12 mouse cellular contexts compared by ENCODE assay signal in the genomic region with DNA sequence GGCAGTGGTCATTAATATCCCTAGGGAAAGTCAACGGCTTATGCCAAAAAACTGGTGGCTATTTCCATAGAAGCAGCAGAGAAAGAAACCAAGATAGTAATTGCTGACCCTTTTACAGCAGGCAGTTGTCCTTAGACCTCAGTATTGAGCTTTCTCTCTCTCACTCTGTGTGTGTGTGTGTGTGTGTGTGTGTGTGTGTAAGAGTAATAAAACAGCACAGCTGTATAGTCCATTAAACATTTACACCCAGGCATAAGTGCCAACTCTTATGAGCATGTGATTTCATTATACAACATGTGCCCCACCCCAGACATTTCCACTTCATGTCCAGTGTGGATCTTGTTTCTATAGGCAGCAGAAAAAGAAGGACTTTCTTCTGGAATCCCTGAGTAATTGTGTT.
A peak's percentile ranks its signal among the peaks of the same experiment; 100 is the strongest.
DNase-seq lines count a peak whose midpoint lies in the region; ATAC-seq lines count a peak whose summit lies in the region.
"Had no signal": no experiment of that assay in that cellular context is flagged by ENCODE, and none has a peak within 500 bp of the region (broad histone marks: within the 10 kb centered on the region; RNA-seq: fewer than 3 reads in every experiment).

No protein-coding gene starts in this region.

- H3K4me2 ChIP-seq in hindbrain, embryonic 16.5 days (ENCODE audit: low read length): no peak overlapping the region
- no peak overlapping the region for H3K4me2 ChIP-seq in hindbrain, embryonic 12.5 days (replicated peaks)
- no peak overlapping the region for H3K4me2 ChIP-seq in neural tube, embryonic 12.5 days (replicated peaks)
- H3K4me2 ChIP-seq in midbrain, embryonic 14.5 days (ENCODE audit: low read length): no peak overlapping the region
- H3K4me2 ChIP-seq: liver, embryonic 11.5 days had no signal

- no peaks in the 10 kb centered on the region for H3K27me3 ChIP-seq in hindbrain, embryonic 16.5 days (replicated peaks; ENCODE audit: control insufficient read depth, insufficient read depth, low read length)
- no peaks in the 10 kb centered on the region for H3K27me3 ChIP-seq in hindbrain, embryonic 12.5 days
- H3K27me3 ChIP-seq in neural tube, embryonic 12.5 days (replicated peaks): no peaks in the 10 kb centered on the region
- no peaks in the 10 kb centered on the region for H3K27me3 ChIP-seq in midbrain, embryonic 14.5 days (ENCODE audit: control insufficient read depth, insufficient read depth, low read length)
- H3K27me3 ChIP-seq: CH12.LX had no signal

- no peak for DNase-seq in neural tube, embryonic 10.5 days (ENCODE audit: extremely low spot score, low spot score)
- DNase-seq in midbrain, embryonic 14.5 days: peak; percentile 23
- no peak for DNase-seq in testis, postnatal 14 days (ENCODE audit: low spot score)
- DNase-seq in layer of hippocampus, adult 9-10 months (ENCODE audit: low spot score): no peak
- DNase-seq: cerebellum, adult 9-10 months; lung, postnatal 10 days had no signal

- H3K4me3 ChIP-seq in hindbrain, embryonic 16.5 days (ENCODE audit: low read length): no peak overlapping the region
- no peak overlapping the region for H3K4me3 ChIP-seq in hindbrain, embryonic 12.5 days
- no peak overlapping the region for H3K4me3 ChIP-seq in neural tube, embryonic 12.5 days
- no peak overlapping the region for H3K4me3 ChIP-seq in midbrain, embryonic 14.5 days (replicated peaks; ENCODE audit: low read depth, low read length)
- H3K4me3 ChIP-seq: embryonic facial prominence, embryonic 10.5 days had no signal

- 28% methylated on average over 1 of the region's 1 CpGs for WGBS in hindbrain, embryonic 16.5 days
- 39% methylated on average over 1 of the region's 1 CpGs for WGBS in hindbrain, embryonic 12.5 days
- WGBS in neural tube, embryonic 12.5 days: 21% methylated on average over 1 of the region's 1 CpGs
- WGBS in midbrain, embryonic 14.5 days: 14% methylated on average over 1 of the region's 1 CpGs

- 0 out of 2 replicates have a peak, but pooled peaks have one; percentile 34 for ATAC-seq in hindbrain, embryonic 16.5 days
- ATAC-seq in hindbrain, embryonic 12.5 days (ENCODE audit: low FRiP score): no peak
- ATAC-seq in neural tube, embryonic 12.5 days (ENCODE audit: low FRiP score, low read depth): 0 out of 2 replicates have a peak, but pooled peaks have one; percentile 41
- ATAC-seq in midbrain, embryonic 14.5 days (ENCODE audit: low FRiP score, low TSS enrichment): no peak

- 0 out of 2 replicates have a peak, but pooled peaks cover 2% of the 10 kb centered on the region for H3K9me3 ChIP-seq in hindbrain, embryonic 16.5 days (ENCODE audit: control insufficient read depth, low read length)
- H3K9me3 ChIP-seq in hindbrain, embryonic 12.5 days (replicated peaks): no peaks in the 10 kb centered on the region
- H3K9me3 ChIP-seq in neural tube, embryonic 12.5 days: no peaks in the 10 kb centered on the region
- H3K9me3 ChIP-seq in midbrain, embryonic 14.5 days (ENCODE audit: control insufficient read depth, low read length): no peaks in the 10 kb centered on the region
- H3K9me3 ChIP-seq: embryonic facial prominence, embryonic 10.5 days had no signal

- no peaks in the 10 kb centered on the region for H3K36me3 ChIP-seq in hindbrain, embryonic 16.5 days (ENCODE audit: control insufficient read depth, insufficient read depth, low read length)
- H3K36me3 ChIP-seq in hindbrain, embryonic 12.5 days: no peaks in the 10 kb centered on the region
- no peaks in the 10 kb centered on the region for H3K36me3 ChIP-seq in neural tube, embryonic 12.5 days
- no peaks in the 10 kb centered on the region for H3K36me3 ChIP-seq in midbrain, embryonic 14.5 days (ENCODE audit: control insufficient read depth, insufficient read depth, low read length)
- H3K36me3 ChIP-seq: embryonic facial prominence, embryonic 10.5 days had no signal

- no peak overlapping the region for H3K27ac ChIP-seq in hindbrain, embryonic 16.5 days (ENCODE audit: low read depth, low read length)
- no peak overlapping the region for H3K27ac ChIP-seq in hindbrain, embryonic 12.5 days
- no peak overlapping the region for H3K27ac ChIP-seq in neural tube, embryonic 12.5 days
- H3K27ac ChIP-seq in midbrain, embryonic 14.5 days (replicated peaks; ENCODE audit: low read depth, low read length): no peak overlapping the region
- H3K27ac ChIP-seq: embryonic facial prominence, embryonic 10.5 days had no signal

- H3K4me1 ChIP-seq in hindbrain, embryonic 16.5 days (ENCODE audit: control insufficient read depth, insufficient read depth, low read depth, low read length): no peaks in the 10 kb centered on the region; the same call in 1 of the 2 replicates
- peaks cover 2% of the 10 kb centered on the region; the same call in 1 of the 2 replicates for H3K4me1 ChIP-seq in hindbrain, embryonic 12.5 days
- H3K4me1 ChIP-seq in neural tube, embryonic 12.5 days: no peaks in the 10 kb centered on the region
- H3K4me1 ChIP-seq in midbrain, embryonic 14.5 days (ENCODE audit: control insufficient read depth, insufficient read depth, low read length): no peaks in the 10 kb centered on the region

- H3K9ac ChIP-seq in hindbrain, embryonic 16.5 days (ENCODE audit: low read depth, low read length): no peak overlapping the region
- no peak overlapping the region for H3K9ac ChIP-seq in hindbrain, embryonic 12.5 days
- H3K9ac ChIP-seq in neural tube, embryonic 12.5 days: no peak overlapping the region
- no peak overlapping the region for H3K9ac ChIP-seq in midbrain, embryonic 14.5 days (replicated peaks; ENCODE audit: low read length)

Comparison
In these comparisons a context has a peak if more than half of its experiments do, and no peak if none do; other contexts are left out.
1. ATAC-seq: peak in hindbrain, embryonic 16.5 days (single experiment) and neural tube, embryonic 12.5 days (single experiment); none in hindbrain, embryonic 12.5 days (single experiment) and midbrain, embryonic 14.5 days (single experiment).